Mouse (Mus musculus): ENCODE data around the gene Lysmd3. TPM values are rescaled to one million over a fixed set of nuclear protein-coding genes. Genes with fewer than 3 reads are reported as not detected.

The Lysmd3 gene
- 13.9 TPM for polyA plus RNA-seq (2014; fragmentation: Illumina TruSeq; extraction: RNeasy Lipid Tissue Mini Kit (QIAGEN cat#74804); ENCODE audit: low read depth, low replicate concordance)

DNA sequence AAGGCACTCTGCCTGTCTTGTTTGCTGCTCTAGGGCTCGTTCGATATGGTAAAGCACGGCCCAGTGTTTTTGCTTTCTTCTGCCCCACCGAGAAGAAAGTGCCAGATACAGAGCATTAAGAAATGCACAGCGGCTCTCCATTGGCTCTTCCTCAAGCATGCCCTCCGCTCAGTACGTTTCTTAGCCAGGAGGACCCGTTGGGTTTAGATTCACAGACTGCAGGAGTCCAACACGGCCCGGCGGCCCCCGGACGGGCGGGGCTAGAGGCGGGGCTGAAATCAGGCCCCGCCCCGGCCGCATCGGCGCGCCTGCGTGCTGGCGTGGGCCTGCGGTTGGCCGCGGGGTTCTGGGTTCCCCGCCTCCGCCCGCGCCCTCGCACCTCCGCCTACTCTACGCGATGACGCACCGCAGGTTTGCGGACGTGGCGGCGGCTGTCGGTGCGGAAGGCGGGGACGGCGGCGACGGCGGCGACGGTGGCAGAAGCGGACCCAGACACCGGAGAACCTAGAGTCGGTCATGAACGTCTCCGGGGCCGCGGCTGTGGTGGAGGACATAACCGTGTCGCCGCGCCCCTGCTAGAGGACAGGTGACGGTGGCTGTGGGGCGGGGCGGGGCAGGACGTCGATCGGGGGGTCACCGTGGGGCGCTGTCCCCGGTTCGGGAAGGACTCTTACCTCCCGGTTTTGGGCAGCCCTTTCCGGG, at the start of gene Lysmd3:
Gene Lysmd3, plus strand, starts transcription at position 313 of the 702 bp plus-strand sequence.

DNA sequence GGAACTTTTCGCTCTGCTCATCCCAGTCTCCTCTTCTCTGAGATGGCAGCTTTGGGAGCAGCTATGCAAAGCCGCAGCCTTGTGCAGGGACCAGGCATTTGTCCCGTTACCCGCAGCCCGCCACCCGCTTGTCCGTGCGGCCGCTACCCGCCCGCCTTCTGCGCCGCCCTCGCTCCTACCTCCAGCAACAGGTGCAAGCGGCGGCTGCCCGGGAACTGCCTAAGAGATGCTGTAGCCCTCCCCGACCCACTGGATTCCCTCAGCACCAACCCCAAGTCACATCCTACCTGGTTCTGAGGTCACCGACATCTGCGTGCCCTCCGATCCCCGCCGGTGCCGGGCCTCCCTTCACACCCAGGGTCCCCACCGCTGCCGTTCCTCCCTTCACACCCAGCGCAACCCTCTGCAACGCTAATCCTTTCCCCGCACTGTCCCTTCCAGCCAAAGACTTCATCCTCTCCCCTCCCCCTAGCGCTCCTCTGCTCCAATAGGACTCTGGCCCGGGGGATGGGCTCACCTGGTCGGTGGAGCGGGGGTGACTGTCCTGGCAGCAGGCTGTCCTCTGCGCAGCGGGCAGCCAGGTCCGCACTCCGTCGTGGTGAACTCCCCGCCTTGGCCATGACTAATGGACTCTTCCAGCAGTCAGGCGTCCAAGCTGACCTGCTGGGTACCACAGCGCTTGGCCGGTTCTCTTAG, 24.6 kb upstream of the Lysmd3 start, which contains the start of gene Adgrv1:
Gene Adgrv1, minus strand, starts transcription at position 435 of the 696 bp plus-strand sequence.

DNA sequence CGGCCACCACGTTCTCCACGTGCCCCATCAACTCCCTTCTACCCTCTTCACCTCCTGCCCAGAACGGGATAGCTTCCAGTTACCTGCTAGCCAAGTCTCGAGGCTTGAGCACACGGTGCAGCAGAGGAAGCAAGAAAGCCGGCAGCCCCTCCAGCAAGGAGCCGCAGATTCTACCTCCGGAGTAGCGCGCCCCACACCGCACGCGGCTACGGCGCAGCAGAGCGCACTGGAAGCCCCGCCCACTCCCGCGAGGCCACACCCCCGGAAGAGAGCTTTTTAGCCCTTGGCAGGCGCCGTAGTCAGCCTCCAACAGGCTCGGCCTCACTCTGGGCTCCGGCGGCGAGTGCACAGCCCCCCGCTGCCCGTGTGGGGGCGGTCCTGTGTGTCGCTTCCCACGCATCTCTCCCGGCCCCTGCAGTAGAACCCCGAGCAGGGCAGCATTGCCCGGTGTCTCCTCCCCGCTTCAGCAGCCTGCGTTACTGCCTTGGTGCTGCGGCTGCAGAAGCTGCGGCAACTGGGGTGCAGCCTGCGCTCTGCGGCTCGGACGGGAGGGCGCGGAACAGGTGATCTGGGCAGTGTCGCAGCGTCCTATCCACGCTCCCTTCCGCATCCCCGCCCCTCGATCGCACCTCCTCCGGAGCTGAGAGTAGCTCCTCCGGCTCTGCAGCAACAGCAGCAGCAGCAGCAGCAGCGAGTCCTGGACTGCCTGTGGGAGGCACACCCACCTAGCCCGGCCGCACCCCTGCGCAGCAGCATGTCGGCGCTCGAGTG, 53.5 kb downstream of the Lysmd3 start, which contains the start of the genes Polr3g and Mblac2:
Gene Polr3g, minus strand, starts transcription at position 239 of the 771 bp plus-strand sequence.
Gene Mblac2, plus strand, starts transcription at position 567 of the 771 bp plus-strand sequence.

Other genes starting within 250 kb of the Lysmd3 start
- 0.32 TPM for gene Adgrv1, start 24.5 kb upstream of the Lysmd3 start, polyA plus RNA-seq (2014; fragmentation: Illumina TruSeq; extraction: RNeasy Lipid Tissue Mini Kit (QIAGEN cat#74804); ENCODE audit: low read depth, low replicate concordance)
- gene Polr3g, start 53.4 kb downstream of the Lysmd3 start, polyA plus RNA-seq (2014; fragmentation: Illumina TruSeq; extraction: RNeasy Lipid Tissue Mini Kit (QIAGEN cat#74804); ENCODE audit: low read depth, low replicate concordance) = 7.2 TPM
- gene Mblac2, start 53.7 kb downstream of the Lysmd3 start, polyA plus RNA-seq (2014; fragmentation: Illumina TruSeq; extraction: RNeasy Lipid Tissue Mini Kit (QIAGEN cat#74804); ENCODE audit: low read depth, low replicate concordance) = 6.9 TPM
- 78.6 TPM for gene Cetn3, start 125.4 kb downstream of the Lysmd3 start, polyA plus RNA-seq (2014; fragmentation: Illumina TruSeq; extraction: RNeasy Lipid Tissue Mini Kit (QIAGEN cat#74804); ENCODE audit: low read depth, low replicate concordance)

All from adipose tissue, adult 10 weeks (tissue).